33 mouse cellular contexts compared by ENCODE assay signal in the genomic region with DNA sequence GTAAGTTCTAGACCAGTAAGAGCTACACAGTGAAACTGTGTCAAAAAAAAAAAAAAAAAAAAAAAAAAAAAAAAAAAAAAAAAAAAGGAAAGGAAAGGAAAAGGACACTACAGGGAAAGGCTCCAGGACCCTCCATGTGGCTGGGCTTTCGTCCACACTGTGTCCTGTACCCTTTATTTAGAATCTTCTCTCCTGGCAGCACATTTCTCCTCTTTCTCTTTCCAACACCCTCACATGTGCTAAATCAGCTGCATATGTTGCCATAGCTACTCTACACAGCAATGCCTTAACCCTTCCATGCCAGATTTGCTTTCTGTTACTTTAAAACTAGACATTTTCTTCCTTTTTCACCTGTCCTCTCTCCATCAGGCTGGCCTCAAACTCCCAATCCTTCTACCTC. TPM values are rescaled to one million over a fixed set of nuclear protein-coding genes. Genes with fewer than 3 reads are reported as not detected.
DNase-seq lines count a peak whose midpoint lies in the region; ATAC-seq and TF ChIP-seq lines count a peak whose summit lies in the region.
"Had no signal": no experiment of that assay in that cellular context is flagged by ENCODE, and none has a peak within 500 bp of the region (broad histone marks: within the 10 kb centered on the region; RNA-seq: fewer than 3 reads in every experiment).

No protein-coding gene starts in this region.

- DNase-seq in cerebellum, adult 9-11 months: no peak
- no peak for DNase-seq in frontal cortex, postnatal 36 days (ENCODE audit: low spot score in 2 of 2)
- DNase-seq in midbrain, postnatal 0 days (ENCODE audit: low spot score): peak; percentile 47
- DNase-seq in midbrain, embryonic 14.5 days: no peak
- peak; percentile 80 for DNase-seq in telencephalon, adult 2 months (ENCODE audit: low read depth, low spot score)
- DNase-seq: adrenal gland, postnatal 10 days; cerebellum, postnatal 36 days; gastrocnemius, postnatal 25 days; heart, adult 2 months; heart, postnatal 14 days; kidney, adult 11 months; kidney, postnatal 4 days; left cerebral cortex, postnatal 4 days; lung, postnatal 36 days; retina, postnatal 1 day; thymus, adult 2 months; thymus, postnatal 4 days had no signal

- ATAC-seq in cerebellum, adult (ENCODE audit: insufficient number of reproducible peaks, low FRiP score, low TSS enrichment): peak; percentile 52; the same call in 1 of the 2 replicates
- peak; percentile 73 for ATAC-seq in frontal cortex, adult (ENCODE audit: low TSS enrichment)
- ATAC-seq in midbrain, postnatal 0 days (ENCODE audit: low FRiP score): no peak
- no peak for ATAC-seq in midbrain, embryonic 14.5 days (ENCODE audit: low FRiP score, low TSS enrichment)
- no peak for ATAC-seq in liver, embryonic 12.5 days
- ATAC-seq: midbrain, embryonic 13.5 days had no signal

- no peaks in the 10 kb centered on the region for H3K9me3 ChIP-seq in midbrain, postnatal 0 days (ENCODE audit: low read length)
- H3K9me3 ChIP-seq in midbrain, embryonic 14.5 days (ENCODE audit: control insufficient read depth, low read length): no peaks in the 10 kb centered on the region
- no peaks in the 10 kb centered on the region for H3K9me3 ChIP-seq in liver, embryonic 12.5 days (replicated peaks)
- H3K9me3 ChIP-seq: embryonic facial prominence, embryonic 15.5 days; heart, embryonic 13.5 days; limb, embryonic 15.5 days; liver, embryonic 15.5 days; lung, embryonic 15.5 days; megakaryocyte, embryonic 14.5 days; midbrain, embryonic 13.5 days; neural tube, embryonic 12.5 days had no signal

- no peak overlapping the region for H3K27ac ChIP-seq in midbrain, postnatal 0 days (ENCODE audit: low read depth, low read length)
- H3K27ac ChIP-seq in midbrain, embryonic 14.5 days (replicated peaks; ENCODE audit: low read depth, low read length): no peak overlapping the region
- H3K27ac ChIP-seq in liver, embryonic 12.5 days: no peak overlapping the region
- H3K27ac ChIP-seq: embryonic facial prominence, embryonic 15.5 days; heart, adult 2 months; heart, embryonic 13.5 days; limb, embryonic 15.5 days; liver, embryonic 15.5 days; lung, embryonic 15.5 days; midbrain, embryonic 13.5 days; neural tube, embryonic 12.5 days had no signal

- no peak overlapping the region for H3K4me2 ChIP-seq in midbrain, postnatal 0 days (ENCODE audit: low read depth, low read length, poor library complexity, severe bottlenecking)
- H3K4me2 ChIP-seq in midbrain, embryonic 14.5 days (ENCODE audit: low read length): no peak overlapping the region
- H3K4me2 ChIP-seq in liver, embryonic 12.5 days: no peak overlapping the region
- H3K4me2 ChIP-seq: embryonic facial prominence, embryonic 15.5 days; heart, embryonic 13.5 days; limb, embryonic 15.5 days; liver, embryonic 15.5 days; lung, embryonic 15.5 days; midbrain, embryonic 13.5 days; neural tube, embryonic 12.5 days had no signal

- H3K4me1 ChIP-seq in midbrain, postnatal 0 days (ENCODE audit: insufficient read depth, low read length): no peaks in the 10 kb centered on the region
- peaks cover 17% of the 10 kb centered on the region; the same call in 1 of the 2 replicates for H3K4me1 ChIP-seq in midbrain, embryonic 14.5 days (ENCODE audit: control insufficient read depth, insufficient read depth, low read length)
- no peaks in the 10 kb centered on the region for H3K4me1 ChIP-seq in liver, embryonic 12.5 days
- H3K4me1 ChIP-seq: heart, embryonic 13.5 days; limb, embryonic 15.5 days; liver, embryonic 15.5 days; lung, embryonic 15.5 days had no signal

- H3K9ac ChIP-seq in midbrain, postnatal 0 days (replicated peaks; ENCODE audit: low read length, poor library complexity, severe bottlenecking): no peak overlapping the region
- no peak overlapping the region for H3K9ac ChIP-seq in midbrain, embryonic 14.5 days (replicated peaks; ENCODE audit: low read length)
- H3K9ac ChIP-seq in liver, embryonic 12.5 days: no peak overlapping the region
- H3K9ac ChIP-seq: embryonic facial prominence, embryonic 15.5 days; heart, embryonic 13.5 days; limb, embryonic 15.5 days; liver, embryonic 15.5 days; lung, embryonic 15.5 days; midbrain, embryonic 13.5 days; neural tube, embryonic 12.5 days had no signal

- no peak for TF ChIP-seq CTCF in midbrain, postnatal 0 days (IDR thresholded peaks at IDR 0.05)

- H3K4me3 ChIP-seq in midbrain, postnatal 0 days (ENCODE audit: low read depth, low read length): no peak overlapping the region
- H3K4me3 ChIP-seq in midbrain, embryonic 14.5 days (replicated peaks; ENCODE audit: low read depth, low read length): no peak overlapping the region
- H3K4me3 ChIP-seq in liver, embryonic 12.5 days: no peak overlapping the region
- H3K4me3 ChIP-seq: embryonic facial prominence, embryonic 15.5 days; heart, adult 2 months; heart, embryonic 13.5 days; limb, embryonic 15.5 days; liver, embryonic 15.5 days; lung, embryonic 15.5 days; midbrain, embryonic 13.5 days; neural tube, embryonic 12.5 days had no signal

- no peaks in the 10 kb centered on the region for H3K36me3 ChIP-seq in midbrain, postnatal 0 days (ENCODE audit: insufficient read depth, low read length)
- no peaks in the 10 kb centered on the region for H3K36me3 ChIP-seq in midbrain, embryonic 14.5 days (ENCODE audit: control insufficient read depth, insufficient read depth, low read length)
- H3K36me3 ChIP-seq in liver, embryonic 12.5 days: no peaks in the 10 kb centered on the region
- H3K36me3 ChIP-seq: embryonic facial prominence, embryonic 15.5 days; heart, embryonic 13.5 days; limb, embryonic 15.5 days; liver, embryonic 15.5 days; lung, embryonic 15.5 days; midbrain, embryonic 13.5 days; neural tube, embryonic 12.5 days had no signal

- 36% methylated on average over 1 of the region's 1 CpGs for WGBS in midbrain, postnatal 0 days
- 72% methylated on average over 1 of the region's 1 CpGs for WGBS in midbrain, embryonic 14.5 days
- 64% methylated on average over 1 of the region's 1 CpGs for WGBS in liver, embryonic 12.5 days (ENCODE audit: insufficient replicate concordance)

- no peaks in the 10 kb centered on the region for H3K27me3 ChIP-seq in midbrain, postnatal 0 days (ENCODE audit: insufficient read depth, low read length)
- H3K27me3 ChIP-seq in midbrain, embryonic 14.5 days (ENCODE audit: control insufficient read depth, insufficient read depth, low read length): no peaks in the 10 kb centered on the region
- peaks cover 12% of the 10 kb centered on the region; the same call in 1 of the 2 replicates for H3K27me3 ChIP-seq in liver, embryonic 12.5 days (replicated peaks)
- H3K27me3 ChIP-seq: embryonic facial prominence, embryonic 15.5 days; heart, embryonic 13.5 days; limb, embryonic 15.5 days; lung, embryonic 15.5 days; midbrain, embryonic 13.5 days; neural tube, embryonic 12.5 days had no signal

RNA-seq across cellular contexts. Expression of a gene that starts 11.7 kb away (rescaled TPM):
- 159 and 196 TPM in 2 replicates for total RNA-seq in midbrain, postnatal 0 days (2014; rRNA removed)
- 118 and 124 TPM in 2 replicates for polyA plus RNA-seq in midbrain, postnatal 0 days (2015; fragmentation: Nextera tagmentation; extraction: Ambion mirVana)
- polyA plus RNA-seq in midbrain, embryonic 14.5 days (2014; fragmentation: Nextera tagmentation; extraction: Ambion mirVana): 117 and 136 TPM in 2 replicates
- 96.9 and 97.2 TPM in 2 replicates for polyA plus RNA-seq in liver, embryonic 12.5 days (2016; fragmentation: Nextera tagmentation; extraction: Ambion mirVana)

RNA-seq across cellular contexts. Expression of a gene that starts 24.2 kb away (rescaled TPM):
- not detected in 2 replicates for total RNA-seq in midbrain, postnatal 0 days (2014; rRNA removed)
- polyA plus RNA-seq in midbrain, postnatal 0 days (2015; fragmentation: Nextera tagmentation; extraction: Ambion mirVana): not detected in 2 replicates
- polyA plus RNA-seq in midbrain, embryonic 14.5 days (2014; fragmentation: Nextera tagmentation; extraction: Ambion mirVana): not detected in 2 replicates
- polyA plus RNA-seq in liver, embryonic 12.5 days (2016; fragmentation: Nextera tagmentation; extraction: Ambion mirVana): not detected in 2 replicates
- total RNA-seq: adrenal gland, postnatal 10 days; gastrocnemius, postnatal 25 days; heart, adult 2 months; heart, postnatal 14 days; layer of hippocampus, postnatal 14 days; left cerebral cortex, postnatal 4 days had no signal
- polyA plus RNA-seq: embryonic facial prominence, embryonic 15.5 days; heart, adult 2 months; heart, embryonic 13.5 days; hindbrain, embryonic 11.5 days; kidney, embryonic 16.5 days; limb, embryonic 15.5 days; liver, embryonic 15.5 days; lung, embryonic 15.5 days; midbrain, embryonic 13.5 days; neural tube, embryonic 12.5 days; small intestine, adult 2 months; stomach, embryonic 16.5 days; thymus, adult 2 months had no signal

Comparison
In these comparisons a context has a peak if more than half of its experiments do, and no peak if none do; other contexts are left out.
1. DNase-seq: peak in midbrain, postnatal 0 days (single experiment) and telencephalon, adult 2 months (single experiment); none in cerebellum, adult 9-11 months (single experiment), frontal cortex, postnatal 36 days (0 of 2) and midbrain, embryonic 14.5 days (single experiment).
2. ATAC-seq: peak in cerebellum, adult (single experiment) and frontal cortex, adult (single experiment); none in midbrain, postnatal 0 days (single experiment), midbrain, embryonic 14.5 days (single experiment) and liver, embryonic 12.5 days (single experiment).